Mouse (Mus musculus): Measurements from ENCODE around the gene Atp1b3. TPM values are rescaled to one million over a fixed set of nuclear protein-coding genes. Genes with fewer than 3 reads are reported as not detected.
"Not testable (repeated sequence)": the region's sequence is repeated elsewhere in the genome, so short reads cannot be mapped to it uniquely, and the experiment has no call there.

The Atp1b3 gene
- polyA plus RNA-seq, 1 experiment from 2014 or later, result 368 TPM

DNA sequence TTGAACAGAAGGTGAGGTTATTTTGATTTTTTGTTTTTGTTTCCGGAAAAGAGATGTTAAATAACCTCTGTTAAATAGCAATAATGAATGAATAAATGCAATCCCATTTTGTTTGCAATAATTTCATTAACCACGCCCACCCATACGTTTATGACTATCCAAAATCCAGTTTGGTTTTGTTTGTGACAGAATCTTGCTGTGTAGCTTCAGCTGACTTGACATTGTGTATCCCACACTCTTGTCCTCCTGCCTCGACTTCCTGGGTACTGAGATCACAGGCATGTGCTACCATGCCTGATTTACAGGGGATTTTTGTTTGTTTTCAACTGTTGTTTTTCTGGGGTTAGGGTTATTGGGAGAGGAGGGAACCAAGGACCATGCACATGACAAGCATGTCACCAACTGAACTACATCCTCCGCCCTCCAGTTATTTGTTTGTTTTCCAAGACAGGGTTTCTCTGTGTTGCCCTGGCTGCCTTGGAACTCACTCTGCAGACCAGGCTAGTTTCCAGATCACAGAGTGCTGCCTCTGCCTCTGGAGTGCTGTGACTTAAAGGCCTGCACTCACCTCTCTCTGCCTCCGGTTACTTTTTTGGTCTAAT lies 1.1 kb upstream of the Atp1b3 start:
- no peak for DNase-seq (ENCODE audit: low read depth, low spot score)
- POLR2A ChIA-PET, result no interaction called here
- no peak for TF ChIP-seq CTCF (IDR thresholded peaks at IDR 0.05)
- CTCF ChIA-PET, result interaction anchor here (1.0 kb wide), 1 partner anchor 132 kb away, joined by 3 read pairs; no protein-coding TSS in a partner anchor
- in situ Hi-C loops (cut with MboI; ENCODE audit: low pct_unique_long_range_greater_than_20kb), result loop anchor here (10.0 kb wide), 1 partner anchor 119 kb away; no protein-coding TSS in a partner anchor
- no peaks in the 10 kb centered on the region for H3K27me3 ChIP-seq
- no peak for ATAC-seq

DNA sequence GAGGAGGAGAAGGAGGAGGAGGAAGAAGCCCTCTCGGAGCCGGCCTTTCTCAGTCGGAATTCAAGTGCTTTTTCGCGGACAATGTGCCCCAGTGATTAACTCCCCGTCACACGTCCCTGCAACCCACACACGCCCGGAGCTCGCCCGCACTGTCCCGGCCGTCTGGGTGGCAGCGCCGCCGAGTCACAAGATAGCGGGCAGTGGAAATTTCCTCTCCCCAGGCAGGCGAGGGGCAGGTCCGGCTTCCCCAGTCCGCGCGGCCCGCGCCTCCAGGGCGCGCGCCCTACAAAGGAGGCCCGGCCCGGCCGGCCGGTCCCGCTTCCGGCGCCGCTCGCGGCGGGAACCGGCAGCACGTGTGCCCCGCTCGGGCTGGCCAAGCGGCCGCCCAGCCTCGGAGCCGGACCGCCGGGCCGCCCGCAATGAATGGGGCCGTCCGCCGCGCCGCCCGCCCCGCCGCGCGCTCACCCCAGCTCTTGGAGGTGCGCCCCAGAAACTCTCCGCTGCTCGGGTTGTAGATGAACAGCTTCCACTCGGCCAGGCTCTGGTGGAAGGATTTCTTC lies 581 bp downstream of the Atp1b3 start:
- peak; percentile 47 for ATAC-seq
- CTCF ChIA-PET, result interaction anchor here (1.0 kb wide), 1 partner anchor 10 kb away, joined by 5 read pairs; no protein-coding TSS in a partner anchor
- H3K27me3 ChIP-seq, result no peaks in the 10 kb centered on the region
- POLR2A ChIA-PET, result interaction anchor here (0.6 to 1.8 kb wide), 3 partner anchors 9 to 18 kb away, joined by 3 to 4 read pairs (median 3); no protein-coding TSS in a partner anchor
- no peak for TF ChIP-seq CTCF (IDR thresholded peaks at IDR 0.05)
- no peak for DNase-seq (ENCODE audit: low read depth, low spot score)
- in situ Hi-C loops (cut with MboI; ENCODE audit: low pct_unique_long_range_greater_than_20kb), result loop anchor here (10.0 kb wide), 1 partner anchor 121 kb away; no protein-coding TSS in a partner anchor

DNA sequence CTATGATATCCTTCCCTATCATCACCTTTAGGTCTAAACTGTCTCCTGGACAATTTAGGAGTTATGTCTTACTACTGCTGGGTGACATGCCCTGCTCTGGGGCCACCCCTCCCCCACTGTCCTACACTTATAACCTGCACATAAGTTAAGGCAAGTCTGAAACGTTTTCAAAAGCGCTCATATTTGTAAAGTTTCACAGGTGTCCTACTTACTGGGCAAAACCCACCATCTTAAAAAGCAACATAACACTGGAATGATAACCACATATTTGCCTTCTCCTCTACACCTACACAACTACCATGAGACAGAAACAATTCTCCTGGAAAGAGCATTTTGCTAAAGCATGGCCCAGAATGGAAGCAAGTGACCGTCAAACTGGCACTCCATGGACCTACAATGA lies 4.2 kb downstream of the Atp1b3 start:
- ChIA-PET CTCF (interaction anchor here (0.8 to 2.1 kb wide), 2 partner anchors 10 to 166 kb away, joined by 3 to 10 read pairs; no protein-coding TSS in a partner anchor), POLR2A (interaction anchor here (1.3 kb wide), 1 partner anchor 11 kb away, joined by 5 read pairs; no protein-coding TSS in a partner anchor)
- no peak for TF ChIP-seq CTCF (IDR thresholded peaks at IDR 0.05)
- in situ Hi-C loops (cut with MboI; ENCODE audit: low pct_unique_long_range_greater_than_20kb), result loop anchor here (10.0 kb wide), 1 partner anchor 125 kb away; no protein-coding TSS in a partner anchor
- ATAC-seq, result no peak
- no peak for DNase-seq (ENCODE audit: low read depth, low spot score)
- H3K27me3 ChIP-seq, result no peaks in the 10 kb centered on the region

DNA sequence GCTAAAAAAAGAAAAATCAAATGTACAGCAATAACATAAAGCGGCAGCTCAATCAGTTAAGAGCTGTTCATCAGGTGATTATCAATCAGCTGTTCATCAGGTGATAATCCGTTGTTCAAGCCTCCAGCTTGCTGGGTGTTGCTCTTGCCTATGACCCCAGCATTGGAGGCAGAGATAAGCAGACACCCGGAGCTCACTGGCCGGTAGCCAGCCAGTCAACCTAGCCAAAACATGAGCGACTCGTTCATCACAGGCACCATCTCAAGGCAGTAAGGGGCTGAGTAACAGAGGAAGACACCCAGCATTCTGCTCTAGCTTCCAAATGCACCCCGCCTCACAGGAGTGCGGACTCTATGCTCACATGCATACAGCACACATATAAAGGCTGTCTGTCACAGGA lies 10.4 kb downstream of the Atp1b3 start:
- H3K27me3 ChIP-seq, result no peaks in the 10 kb centered on the region
- in situ Hi-C loops (cut with MboI; ENCODE audit: low pct_unique_long_range_greater_than_20kb), result no loop called here
- ChIA-PET CTCF (interaction anchor here (1.1 kb wide), 1 partner anchor 9 kb away, joined by 5 read pairs; no protein-coding TSS in a partner anchor), POLR2A (interaction anchor here (1.2 kb wide), 1 partner anchor 10 kb away, joined by 4 read pairs; the partner anchor contains the start of gene Atp1b3)
- no peak for ATAC-seq
- no peak for TF ChIP-seq CTCF (IDR thresholded peaks at IDR 0.05)
- DNase-seq (ENCODE audit: low read depth, low spot score), result no peak

DNA sequence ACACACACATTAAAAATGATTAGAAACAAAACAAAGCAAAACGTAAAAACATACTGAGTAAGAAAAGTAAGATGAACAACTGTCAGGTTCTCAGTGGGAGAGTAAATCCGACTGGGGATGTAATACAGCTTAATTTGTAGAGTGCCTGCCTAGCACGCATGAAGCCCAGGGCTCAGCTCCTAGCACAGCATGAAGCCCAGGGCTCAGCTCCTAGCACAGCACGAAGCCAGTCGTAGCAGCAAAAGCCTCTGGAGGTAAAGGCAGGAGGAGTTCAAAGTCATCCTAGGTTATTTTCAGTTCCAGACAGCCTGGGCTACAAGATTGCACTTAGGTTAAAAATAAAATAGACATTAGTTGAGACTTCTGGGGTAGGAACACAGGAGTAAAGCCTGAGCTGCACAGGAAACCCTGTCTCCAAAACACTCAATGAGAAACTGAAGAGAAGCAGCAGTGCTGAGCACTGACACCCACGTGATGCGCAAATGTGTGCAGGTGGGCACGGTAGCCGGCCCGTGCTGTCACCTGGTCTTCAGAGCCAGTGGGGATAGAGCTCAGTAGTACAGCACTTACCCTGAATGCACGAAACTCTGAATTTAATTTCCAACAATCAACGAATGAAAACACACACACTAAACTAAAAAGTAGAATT lies 11.0 kb downstream of the Atp1b3 start:
- POLR2A ChIA-PET, result interaction anchor here (1.2 kb wide), 1 partner anchor 10 kb away, joined by 4 read pairs; the partner anchor contains the start of gene Atp1b3
- in situ Hi-C loops (cut with MboI; ENCODE audit: low pct_unique_long_range_greater_than_20kb), result no loop called here
- TF ChIP-seq CTCF (IDR thresholded peaks at IDR 0.05), result no peak
- no peak for DNase-seq (ENCODE audit: low read depth, low spot score)
- CTCF ChIA-PET, result interaction anchor here (1.1 kb wide), 2 partner anchors 10 to 121 kb away, joined by 3 to 5 read pairs; no protein-coding TSS in a partner anchor
- ATAC-seq, result no peak
- H3K27me3 ChIP-seq, result no peaks in the 10 kb centered on the region

DNA sequence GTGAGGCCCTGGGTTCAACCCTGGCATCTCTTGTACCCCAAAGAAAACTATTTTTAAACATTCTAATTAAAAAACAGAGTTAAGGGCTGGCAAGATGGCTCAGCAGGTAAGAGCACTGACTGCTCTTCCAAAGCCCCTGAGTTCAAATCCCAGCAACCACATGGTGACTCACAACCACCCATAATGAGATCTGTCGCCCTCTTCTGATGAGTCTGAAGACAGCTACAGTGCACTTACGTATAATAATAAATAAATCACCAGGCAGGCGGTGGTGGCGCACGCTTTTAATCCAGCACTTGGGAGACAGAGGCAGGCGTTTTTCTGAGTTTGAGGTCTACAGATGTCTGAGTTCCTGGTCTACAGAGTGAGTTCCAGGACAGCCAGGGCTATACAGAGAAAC lies 12.5 kb downstream of the Atp1b3 start:
- CTCF ChIA-PET; DNase-seq (ENCODE audit: low read depth, low spot score); H3K27me3 ChIP-seq; ATAC-seq; POLR2A ChIA-PET; in situ Hi-C loops (cut with MboI; ENCODE audit: low pct_unique_long_range_greater_than_20kb): not testable (repeated sequence)
- TF ChIP-seq CTCF (IDR thresholded peaks at IDR 0.05), result peak; percentile 22

DNA sequence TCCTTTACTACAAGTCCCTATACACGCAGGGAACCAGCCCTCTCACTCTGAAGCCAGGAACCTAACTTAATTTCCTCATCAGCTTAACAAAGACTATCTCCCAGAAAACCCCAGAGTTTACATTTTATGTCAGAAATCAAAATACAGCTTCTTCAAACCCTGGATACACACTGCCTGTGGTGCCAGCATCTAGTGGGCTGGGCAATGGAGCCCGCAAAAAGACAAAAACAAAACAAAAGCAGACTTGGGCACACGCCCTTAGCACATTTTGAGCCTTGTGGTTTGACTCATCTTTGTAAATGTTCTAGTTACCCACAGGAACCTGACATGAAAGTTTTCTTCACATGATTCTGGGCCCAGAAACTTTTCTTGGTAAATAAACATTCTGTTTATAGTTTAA lies 13.8 kb downstream of the Atp1b3 start:
- ChIA-PET POLR2A (no interaction called here), CTCF (interaction anchor here (0.7 to 1.4 kb wide), 10 partner anchors 9 to 204 kb away, joined by 3 to 10 read pairs (median 4); no protein-coding TSS in a partner anchor)
- no peak for ATAC-seq
- H3K27me3 ChIP-seq, result no peaks in the 10 kb centered on the region
- in situ Hi-C loops (cut with MboI; ENCODE audit: low pct_unique_long_range_greater_than_20kb), result no loop called here
- TF ChIP-seq CTCF (IDR thresholded peaks at IDR 0.05), result no peak
- no peak for DNase-seq (ENCODE audit: low read depth, low spot score)

DNA sequence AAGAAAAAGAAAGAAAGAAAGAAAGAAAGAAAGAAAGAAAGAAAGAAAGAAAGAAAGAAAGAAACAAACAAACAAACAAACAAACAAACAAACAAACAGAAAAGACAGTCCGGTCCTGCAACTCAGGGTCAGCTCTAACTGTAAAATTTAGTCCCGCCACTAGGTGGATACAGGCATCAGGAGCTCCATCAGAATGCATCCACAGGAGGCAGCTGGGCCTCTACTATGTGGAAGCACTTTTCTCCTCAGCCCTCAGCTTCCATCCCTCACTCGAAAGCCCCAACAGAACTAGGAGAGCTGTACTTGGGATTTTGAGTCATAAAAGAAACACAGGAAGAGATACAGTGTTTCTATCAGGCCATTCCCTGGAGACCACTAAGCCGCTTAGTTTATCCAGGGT lies 14.2 kb downstream of the Atp1b3 start:
- DNase-seq (ENCODE audit: low read depth, low spot score) (no peak), ATAC-seq (peak; percentile 54)
- POLR2A ChIA-PET, result no interaction called here
- in situ Hi-C loops (cut with MboI; ENCODE audit: low pct_unique_long_range_greater_than_20kb), result no loop called here
- no peaks in the 10 kb centered on the region for H3K27me3 ChIP-seq
- TF ChIP-seq CTCF (IDR thresholded peaks at IDR 0.05), result peak; percentile 82
- CTCF ChIA-PET, result interaction anchor here (0.7 to 1.4 kb wide), 10 partner anchors 9 to 204 kb away, joined by 3 to 10 read pairs (median 4); no protein-coding TSS in a partner anchor

DNA sequence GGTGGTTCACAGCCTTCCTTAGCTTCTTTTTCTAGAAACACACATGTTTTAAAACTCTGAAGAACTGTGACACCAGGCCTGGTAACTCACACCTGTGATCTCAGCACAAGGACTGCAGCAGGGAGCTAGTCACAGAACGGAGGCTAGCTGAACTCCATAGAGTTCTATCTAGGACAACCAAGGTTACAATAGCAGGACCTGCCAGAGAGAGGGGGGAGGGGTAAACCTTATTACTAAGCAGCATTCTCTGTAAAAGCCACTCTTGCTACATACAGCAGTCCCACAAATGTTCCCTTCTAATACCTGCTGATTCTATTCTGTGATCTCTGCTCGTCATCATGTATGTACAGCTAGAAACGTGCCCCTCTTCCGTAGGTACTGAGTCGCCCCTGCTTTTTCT lies 15.4 kb downstream of the Atp1b3 start:
- in situ Hi-C loops (cut with MboI; ENCODE audit: low pct_unique_long_range_greater_than_20kb), result no loop called here
- ATAC-seq (no peak), DNase-seq (ENCODE audit: low read depth, low spot score) (no peak)
- ChIA-PET POLR2A (no interaction called here), CTCF (no interaction called here)
- TF ChIP-seq CTCF (IDR thresholded peaks at IDR 0.05), result no peak
- no peaks in the 10 kb centered on the region for H3K27me3 ChIP-seq

DNA sequence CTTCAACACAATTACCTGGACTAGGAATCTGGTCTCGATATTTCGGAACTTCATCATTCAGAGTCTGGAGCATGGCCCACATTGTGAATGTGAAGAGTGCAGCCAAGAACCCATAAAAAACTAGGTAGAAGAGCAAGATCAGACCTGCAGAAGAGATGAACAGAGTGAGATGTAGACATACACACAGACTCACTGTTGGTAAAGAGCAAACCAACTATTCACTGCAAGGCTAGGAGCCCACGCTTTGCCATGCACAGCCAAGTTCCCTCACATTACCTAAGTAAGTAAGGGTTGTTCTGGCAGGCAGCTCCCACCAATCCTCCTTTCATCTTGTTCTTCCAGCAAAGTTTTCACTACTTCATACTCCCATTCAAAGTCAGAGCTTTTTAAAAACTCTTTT lies 18.5 kb downstream of the Atp1b3 start:
- no peaks in the 10 kb centered on the region for H3K27me3 ChIP-seq
- DNase-seq (ENCODE audit: low read depth, low spot score) (no peak), ATAC-seq (no peak)
- CTCF ChIA-PET, result interaction anchor here (1.3 kb wide), 1 partner anchor 12 kb away, joined by 3 read pairs; no protein-coding TSS in a partner anchor
- in situ Hi-C loops (cut with MboI; ENCODE audit: low pct_unique_long_range_greater_than_20kb), result no loop called here
- POLR2A ChIA-PET, result interaction anchor here (1.0 to 1.2 kb wide), 2 partner anchors 16 to 25 kb away, joined by 3 read pairs; no protein-coding TSS in a partner anchor
- no peak for TF ChIP-seq CTCF (IDR thresholded peaks at IDR 0.05)

All from Patski (cell line).